Mouse (Mus musculus): ENCODE results near the gene Gramd2. TPM values are rescaled to one million over a fixed set of nuclear protein-coding genes. Genes with fewer than 3 reads are reported as not detected.

Gene Gramd2
- polyA plus RNA-seq, 1 experiment: not detected

DNA sequence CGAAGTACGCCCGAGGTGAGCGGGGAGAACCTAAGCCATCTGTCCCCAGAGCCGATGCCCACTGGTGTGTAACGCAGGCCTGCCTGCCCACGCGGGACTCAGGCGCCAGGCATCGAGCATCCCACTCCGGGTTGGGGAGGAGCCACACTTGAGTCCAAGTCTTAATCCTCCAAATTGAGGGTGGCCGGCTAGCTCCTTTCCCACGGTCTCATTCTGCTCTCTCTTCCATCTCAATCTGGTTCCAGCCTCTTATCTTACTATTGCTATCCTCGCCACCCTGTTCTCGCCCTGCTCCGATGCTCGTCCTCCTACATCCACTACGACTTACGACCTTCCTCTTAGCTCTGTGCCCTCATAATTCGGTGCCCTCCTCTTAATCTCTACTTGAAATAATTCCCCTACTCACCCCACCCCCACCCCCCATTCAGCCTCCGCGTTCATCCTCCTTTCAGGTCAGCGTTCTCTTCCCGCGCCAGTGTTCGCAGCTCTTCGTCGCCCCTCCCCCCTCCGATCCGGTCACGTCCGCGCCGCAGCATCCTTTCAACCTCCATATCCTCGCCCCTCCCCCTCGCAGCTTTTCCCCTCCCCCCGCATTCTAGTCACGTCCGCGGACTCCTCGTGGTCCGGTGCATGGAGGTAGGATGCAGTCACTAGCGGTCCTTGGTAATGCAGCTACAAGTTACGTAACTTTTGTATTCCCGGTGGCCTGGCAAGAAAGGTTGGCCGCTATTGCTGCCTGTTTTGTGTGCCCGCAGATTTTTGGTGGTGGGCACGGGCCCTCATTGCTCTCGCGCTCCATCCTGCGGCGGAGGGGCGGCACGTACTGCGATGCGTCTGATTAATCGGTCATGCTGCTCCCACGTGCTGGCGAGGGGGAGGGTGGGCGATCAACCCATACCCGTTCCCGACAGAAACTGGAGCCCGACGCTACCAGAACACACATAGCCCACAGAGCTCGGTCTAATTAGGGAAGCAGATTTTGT, 23.0 kb upstream of the Gramd2 start:
- peaks cover 59% of the 10 kb centered on the region for H3K4me1 ChIP-seq (ENCODE audit: control insufficient read depth)
- peak overlapping the region; percentile 68 for H3K4me3 ChIP-seq (replicated peaks)
- TF ChIP-seq TAL1 (IDR thresholded peaks at IDR 0.05; ENCODE audit: low read length) (no peak), GATA1 (IDR thresholded peaks at IDR 0.05; ENCODE audit: low read length) (no peak)
- H3K9me3 ChIP-seq (ENCODE audit: control insufficient read depth, low read length): no peaks in the 10 kb centered on the region; the same call in 1 of the 2 replicates
- H3K36me3 ChIP-seq (ENCODE audit: control insufficient read depth): no peaks in the 10 kb centered on the region
- H3K27me3 ChIP-seq (ENCODE audit: control insufficient read depth): peaks cover 63% of the 10 kb centered on the region

DNA sequence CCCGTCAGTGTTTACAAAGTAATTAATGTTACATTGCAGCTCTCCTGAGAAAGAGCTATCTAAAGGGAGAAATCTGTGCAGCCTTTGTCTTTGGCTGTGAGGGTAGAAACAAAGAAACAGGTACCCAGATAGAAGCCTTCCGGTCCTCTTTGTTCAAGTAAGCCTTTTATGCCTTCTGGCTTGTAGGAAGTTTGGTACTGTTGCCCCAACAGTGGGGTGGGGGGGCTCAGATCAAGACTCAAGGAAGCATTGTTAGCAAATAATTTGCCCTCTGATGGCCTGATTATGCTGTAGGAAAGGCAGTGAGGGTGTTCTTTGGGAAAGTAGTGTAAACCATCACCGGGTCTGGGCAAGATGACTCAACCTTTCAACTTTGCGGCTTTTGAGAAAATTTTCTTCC, 21.8 kb upstream of the Gramd2 start:
- Histone ChIP-seq H3K4me3 (replicated peaks) (no peak overlapping the region), H3K9me3 (ENCODE audit: control insufficient read depth, low read length) (no peaks in the 10 kb centered on the region; the same call in 1 of the 2 replicates), H3K36me3 (ENCODE audit: control insufficient read depth) (no peaks in the 10 kb centered on the region), H3K27me3 (ENCODE audit: control insufficient read depth) (peaks cover 68% of the 10 kb centered on the region), H3K4me1 (ENCODE audit: control insufficient read depth) (peaks cover 65% of the 10 kb centered on the region)
- TF ChIP-seq TAL1 (IDR thresholded peaks at IDR 0.05; ENCODE audit: low read length) (no peak), GATA1 (IDR thresholded peaks at IDR 0.05; ENCODE audit: low read length) (no peak)

DNA sequence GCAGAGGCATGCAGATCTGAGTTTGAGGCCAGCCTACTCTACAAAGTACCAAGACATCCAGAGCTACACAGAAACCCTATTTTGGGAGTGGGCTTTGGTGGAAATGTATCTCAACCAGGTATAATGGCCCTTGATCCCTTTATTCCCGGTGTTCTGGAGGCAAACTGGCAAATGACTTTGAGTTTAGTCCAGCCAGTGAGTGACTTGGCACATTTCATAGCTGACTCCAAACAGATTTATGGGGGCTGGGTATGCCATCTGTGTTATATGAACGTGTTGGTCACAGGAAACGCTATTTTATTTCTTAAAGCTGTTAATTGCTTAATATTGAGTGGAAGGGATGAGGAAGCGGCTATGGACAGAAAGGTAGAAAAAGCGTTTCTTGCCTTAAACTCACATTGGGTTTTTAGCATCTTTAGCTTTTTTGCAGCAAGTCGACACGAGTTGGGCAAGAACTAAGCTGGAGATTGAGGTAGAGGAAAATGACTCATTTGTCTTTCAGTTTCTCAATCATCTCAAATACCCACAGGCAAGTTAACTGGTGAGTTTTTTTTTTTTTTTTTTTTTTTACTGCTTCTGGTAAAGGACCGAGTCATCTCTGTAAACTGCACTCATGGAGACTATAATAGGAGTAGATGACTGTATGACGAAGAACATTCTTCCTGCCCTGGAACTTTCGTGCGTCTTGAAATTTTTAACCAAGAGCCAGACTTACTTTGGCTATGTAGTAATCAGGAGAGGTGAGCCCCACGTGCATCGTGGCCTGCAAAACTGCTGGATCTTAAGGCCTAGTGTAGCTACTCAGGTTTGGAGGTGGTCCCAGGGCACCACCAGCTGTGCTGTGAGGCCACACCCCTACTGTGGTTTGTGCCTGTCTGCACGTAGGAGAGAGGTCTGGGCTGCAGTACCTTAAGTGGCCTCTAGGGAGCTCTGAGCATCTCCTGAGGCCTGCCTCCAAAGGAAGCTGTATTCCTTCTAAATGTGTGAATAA, 20.6 kb upstream of the Gramd2 start:
- H3K27me3 ChIP-seq (ENCODE audit: control insufficient read depth): peaks cover 71% of the 10 kb centered on the region
- TF ChIP-seq TAL1 (IDR thresholded peaks at IDR 0.05; ENCODE audit: low read length): no peak
- TF ChIP-seq GATA1 (IDR thresholded peaks at IDR 0.05; ENCODE audit: low read length): no peak
- H3K4me1 ChIP-seq (ENCODE audit: control insufficient read depth): peaks cover 56% of the 10 kb centered on the region
- H3K4me3 ChIP-seq (replicated peaks): no peak overlapping the region
- H3K36me3 ChIP-seq (ENCODE audit: control insufficient read depth): no peaks in the 10 kb centered on the region
- no peaks in the 10 kb centered on the region; the same call in 1 of the 2 replicates for H3K9me3 ChIP-seq (ENCODE audit: control insufficient read depth, low read length)

DNA sequence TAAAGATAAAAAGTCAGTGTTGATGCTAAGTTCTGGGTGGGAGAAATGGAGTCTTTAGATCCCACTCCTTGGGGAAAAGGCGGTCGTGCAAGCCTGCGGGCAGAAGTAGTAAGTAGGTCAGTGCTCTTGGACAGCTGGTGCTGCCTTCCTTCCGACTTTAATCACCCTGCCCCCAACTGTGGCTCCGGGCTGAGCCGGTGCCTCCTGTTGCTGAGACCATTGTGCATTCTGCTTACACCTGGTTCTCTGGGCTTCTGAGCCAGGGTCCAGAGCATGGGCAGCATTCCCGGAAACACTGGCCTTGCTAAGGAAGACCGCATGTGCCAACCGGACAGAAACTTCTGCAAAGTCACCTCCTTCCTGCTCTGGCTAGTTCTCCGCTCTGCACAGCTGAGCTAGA, 19.5 kb upstream of the Gramd2 start:
- peaks cover 68% of the 10 kb centered on the region for H3K27me3 ChIP-seq (ENCODE audit: control insufficient read depth)
- H3K9me3 ChIP-seq (ENCODE audit: control insufficient read depth, low read length): no peaks in the 10 kb centered on the region; the same call in 1 of the 2 replicates
- TF ChIP-seq GATA1 (IDR thresholded peaks at IDR 0.05; ENCODE audit: low read length) (no peak), TAL1 (IDR thresholded peaks at IDR 0.05; ENCODE audit: low read length) (no peak)
- peaks cover 52% of the 10 kb centered on the region for H3K4me1 ChIP-seq (ENCODE audit: control insufficient read depth)
- no peak overlapping the region for H3K4me3 ChIP-seq (replicated peaks)
- no peaks in the 10 kb centered on the region for H3K36me3 ChIP-seq (ENCODE audit: control insufficient read depth)

DNA sequence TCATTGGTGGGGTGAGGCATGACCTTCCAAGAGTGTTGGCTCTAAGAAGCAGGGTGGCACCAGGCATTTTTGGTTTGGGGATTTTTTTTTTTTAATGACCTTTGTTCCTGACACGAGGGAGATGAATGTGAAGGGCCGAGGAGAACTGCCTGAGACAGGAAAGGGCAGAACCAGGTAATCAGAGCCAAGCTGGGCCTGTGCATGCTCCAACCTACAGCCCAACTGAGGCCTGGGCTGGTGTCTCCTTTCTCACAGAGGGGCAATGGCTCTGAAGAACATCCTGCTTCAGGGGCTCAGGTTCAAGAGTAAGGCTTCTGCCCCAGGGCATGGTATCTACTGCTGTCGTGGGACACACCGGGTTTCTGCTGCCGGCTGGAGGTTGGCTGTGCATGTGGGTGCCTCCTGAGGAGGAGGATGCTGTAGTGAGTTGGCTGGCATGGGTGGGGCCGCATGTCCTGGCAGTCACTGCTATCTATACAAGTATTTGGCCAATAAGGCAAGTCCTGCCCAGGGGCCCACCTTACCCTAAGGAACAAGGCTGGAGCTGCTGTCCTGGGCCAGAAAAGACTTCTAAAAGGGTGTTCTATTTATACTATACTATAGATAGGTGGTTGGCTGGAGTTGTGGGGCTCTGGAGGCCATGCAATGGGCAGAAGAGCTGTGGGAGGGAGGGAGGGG, 18.5 kb upstream of the Gramd2 start:
- TF ChIP-seq TAL1 (IDR thresholded peaks at IDR 0.05; ENCODE audit: low read length): no peak
- no peak for TF ChIP-seq GATA1 (IDR thresholded peaks at IDR 0.05; ENCODE audit: low read length)
- H3K9me3 ChIP-seq (ENCODE audit: control insufficient read depth, low read length): no peaks in the 10 kb centered on the region; the same call in 1 of the 2 replicates
- H3K27me3 ChIP-seq (ENCODE audit: control insufficient read depth): peaks cover 62% of the 10 kb centered on the region
- H3K36me3 ChIP-seq (ENCODE audit: control insufficient read depth): no peaks in the 10 kb centered on the region
- H3K4me1 ChIP-seq (ENCODE audit: control insufficient read depth): peaks cover 42% of the 10 kb centered on the region
- no peak overlapping the region for H3K4me3 ChIP-seq (replicated peaks)

DNA sequence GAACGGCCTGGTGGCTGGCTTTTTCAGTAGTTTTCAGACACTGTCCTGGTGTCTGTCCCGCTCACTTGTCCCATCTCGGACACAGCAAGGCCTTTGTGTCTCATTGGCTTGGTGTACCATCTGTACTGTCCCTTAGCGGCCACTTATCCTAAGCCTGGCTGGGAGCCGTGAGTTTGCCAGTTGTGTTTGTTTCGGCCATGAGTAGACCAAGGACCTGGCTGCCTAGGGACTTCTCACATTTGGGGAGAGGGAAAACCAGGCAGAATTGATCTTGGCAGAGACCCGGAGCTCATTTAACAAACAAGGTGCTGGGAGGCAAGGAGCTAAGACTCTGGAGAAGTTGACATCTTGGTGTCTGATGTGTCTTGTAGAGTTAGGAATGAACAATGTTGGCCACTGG, 16.7 kb upstream of the Gramd2 start:
- H3K4me3 ChIP-seq (replicated peaks): no peak overlapping the region
- no peaks in the 10 kb centered on the region for H3K9me3 ChIP-seq (ENCODE audit: control insufficient read depth, low read length)
- H3K27me3 ChIP-seq (ENCODE audit: control insufficient read depth): peaks cover 50% of the 10 kb centered on the region
- TF ChIP-seq GATA1 (IDR thresholded peaks at IDR 0.05; ENCODE audit: low read length) (no peak), TAL1 (IDR thresholded peaks at IDR 0.05; ENCODE audit: low read length) (no peak)
- peaks cover 32% of the 10 kb centered on the region for H3K4me1 ChIP-seq (ENCODE audit: control insufficient read depth)
- no peaks in the 10 kb centered on the region for H3K36me3 ChIP-seq (ENCODE audit: control insufficient read depth)

DNA sequence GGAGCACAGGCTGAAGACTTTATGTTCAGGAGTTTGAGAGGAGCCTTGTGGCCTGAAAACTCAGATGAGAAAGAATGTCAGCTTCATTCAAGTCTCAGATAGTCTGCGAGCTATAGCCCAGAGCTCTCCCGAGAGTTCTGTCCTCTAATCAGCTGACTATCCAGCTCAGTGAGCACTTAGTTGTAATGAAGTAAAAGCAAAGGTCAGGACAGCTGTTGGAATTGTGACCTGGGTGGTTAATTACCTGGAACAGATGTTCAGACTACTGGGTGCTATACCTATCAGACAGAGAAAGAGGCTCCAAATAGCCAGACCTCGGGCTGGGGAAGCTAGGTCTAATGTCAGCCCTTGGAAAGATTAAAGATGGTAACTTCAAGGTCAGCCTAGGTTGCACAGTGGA, 16.0 kb upstream of the Gramd2 start:
- Histone ChIP-seq H3K36me3 (ENCODE audit: control insufficient read depth) (no peaks in the 10 kb centered on the region), H3K9me3 (ENCODE audit: control insufficient read depth, low read length) (no peaks in the 10 kb centered on the region), H3K4me3 (replicated peaks) (no peak overlapping the region), H3K27me3 (ENCODE audit: control insufficient read depth) (peaks cover 42% of the 10 kb centered on the region), H3K4me1 (ENCODE audit: control insufficient read depth) (peaks cover 31% of the 10 kb centered on the region)
- TF ChIP-seq GATA1 (IDR thresholded peaks at IDR 0.05; ENCODE audit: low read length) (no peak), TAL1 (IDR thresholded peaks at IDR 0.05; ENCODE audit: low read length) (no peak)

DNA sequence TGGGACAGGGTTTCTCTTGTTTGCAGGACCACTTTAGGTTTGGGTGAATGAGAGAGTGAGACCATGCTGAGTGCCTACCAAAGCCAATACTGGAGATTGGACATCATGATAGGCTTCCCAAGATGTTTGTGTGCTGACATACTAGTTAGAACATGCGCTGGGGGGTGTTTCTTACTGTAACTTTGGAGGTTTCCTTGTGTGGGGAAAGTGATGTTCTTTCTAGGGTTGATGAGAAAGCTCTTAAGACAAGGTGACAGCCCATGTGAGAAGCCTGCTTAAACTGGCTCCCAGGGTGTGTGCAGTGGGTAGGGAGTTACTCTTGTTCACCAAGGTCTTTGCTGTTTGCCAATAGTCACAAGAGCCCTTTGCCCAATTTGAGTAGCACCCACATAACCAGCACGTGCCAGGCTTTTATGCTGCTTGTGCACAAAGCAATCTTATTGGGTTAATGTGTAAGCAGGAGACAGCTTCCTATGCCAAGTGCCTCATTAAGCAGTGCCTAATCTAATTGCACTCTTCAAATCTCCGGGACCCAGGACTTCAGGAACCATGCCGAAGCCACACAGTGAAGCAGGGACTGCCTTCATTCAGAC, 15.2 kb upstream of the Gramd2 start:
- Histone ChIP-seq H3K36me3 (ENCODE audit: control insufficient read depth) (no peaks in the 10 kb centered on the region), H3K27me3 (ENCODE audit: control insufficient read depth) (peaks cover 34% of the 10 kb centered on the region), H3K4me3 (replicated peaks) (no peak overlapping the region), H3K9me3 (ENCODE audit: control insufficient read depth, low read length) (no peaks in the 10 kb centered on the region), H3K4me1 (ENCODE audit: control insufficient read depth) (peaks cover 25% of the 10 kb centered on the region)
- TF ChIP-seq TAL1 (IDR thresholded peaks at IDR 0.05; ENCODE audit: low read length): no peak
